ENCODE assay signal across 8 mouse cellular contexts in genomic region chr10:13429240-13429639, GRCm38 (mm10). TPM values are rescaled to one million over a fixed set of nuclear protein-coding genes. Genes with fewer than 3 reads are reported as not detected.
DNase-seq lines count a peak whose midpoint lies in the region; ATAC-seq and TF ChIP-seq lines count a peak whose summit lies in the region.

No protein-coding gene starts in this region.

- H3K36me3 ChIP-seq in embryonic facial prominence, embryonic 13.5 days, result no peaks in the 10 kb centered on the region
- H3K36me3 ChIP-seq in hindbrain, postnatal 0 days (ENCODE audit: insufficient read depth, low read length), result no peaks in the 10 kb centered on the region
- H3K36me3 ChIP-seq in neural tube, embryonic 13.5 days, result no peaks in the 10 kb centered on the region

- no peaks in the 10 kb centered on the region for H3K27me3 ChIP-seq in embryonic facial prominence, embryonic 13.5 days
- H3K27me3 ChIP-seq in hindbrain, postnatal 0 days (ENCODE audit: insufficient read depth, low read length), result no peaks in the 10 kb centered on the region
- H3K27me3 ChIP-seq in neural tube, embryonic 13.5 days, result no peaks in the 10 kb centered on the region

- peak overlapping the region; percentile 52; the same call in 1 of the 2 replicates for H3K9ac ChIP-seq in embryonic facial prominence, embryonic 13.5 days
- no peak overlapping the region for H3K9ac ChIP-seq in hindbrain, postnatal 0 days (replicated peaks; ENCODE audit: low read length)
- peak overlapping the region; percentile 50; the same call in 1 of the 2 replicates for H3K9ac ChIP-seq in neural tube, embryonic 13.5 days

- no peak for TF ChIP-seq CTCF in hindbrain, postnatal 0 days (IDR thresholded peaks at IDR 0.05; ENCODE audit: low read depth)

- 18% methylated on average over 13 of the region's 13 CpGs for WGBS in embryonic facial prominence, embryonic 13.5 days
- WGBS in hindbrain, postnatal 0 days, result 20% methylated on average over 13 of the region's 13 CpGs
- 6% methylated on average over 13 of the region's 13 CpGs for WGBS in neural tube, embryonic 13.5 days

- H3K4me1 ChIP-seq in embryonic facial prominence, embryonic 13.5 days, result peaks cover 19% of the 10 kb centered on the region
- no peaks in the 10 kb centered on the region for H3K4me1 ChIP-seq in hindbrain, postnatal 0 days (ENCODE audit: insufficient read depth, low read length)
- H3K4me1 ChIP-seq in neural tube, embryonic 13.5 days (replicated peaks), result peaks cover 18% of the 10 kb centered on the region

- no peaks in the 10 kb centered on the region for H3K9me3 ChIP-seq in embryonic facial prominence, embryonic 13.5 days
- H3K9me3 ChIP-seq in hindbrain, postnatal 0 days (ENCODE audit: low read length), result no peaks in the 10 kb centered on the region
- no peaks in the 10 kb centered on the region for H3K9me3 ChIP-seq in neural tube, embryonic 13.5 days

- peak overlapping the region; percentile 74 for H3K27ac ChIP-seq in embryonic facial prominence, embryonic 13.5 days
- no peak overlapping the region for H3K27ac ChIP-seq in hindbrain, postnatal 0 days
- no peak overlapping the region for H3K27ac ChIP-seq in neural tube, embryonic 13.5 days (replicated peaks)

- no peak for ATAC-seq in embryonic facial prominence, embryonic 13.5 days (ENCODE audit: insufficient number of reproducible peaks, insufficient read depth, low FRiP score, low TSS enrichment, low read depth)
- ATAC-seq in hindbrain, postnatal 0 days, result peak; percentile 59
- ATAC-seq in neural tube, embryonic 13.5 days (ENCODE audit: low read depth), result peak; percentile 71
- no peak for ATAC-seq in erythroblast, adult 5-6 weeks (replicated peaks; ENCODE audit: low FRiP score, poor library complexity, severe bottlenecking)

- peak overlapping the region; percentile 10; the same call in 1 of the 2 replicates for H3K4me3 ChIP-seq in embryonic facial prominence, embryonic 13.5 days
- H3K4me3 ChIP-seq in hindbrain, postnatal 0 days (ENCODE audit: low read length), result no peak overlapping the region
- H3K4me3 ChIP-seq in neural tube, embryonic 13.5 days, result no peak overlapping the region

- peak overlapping the region; percentile 55 for H3K4me2 ChIP-seq in embryonic facial prominence, embryonic 13.5 days
- peak overlapping the region; percentile 39 for H3K4me2 ChIP-seq in hindbrain, postnatal 0 days (ENCODE audit: low read depth, low read length)
- peak overlapping the region; percentile 37 for H3K4me2 ChIP-seq in neural tube, embryonic 13.5 days

- DNase-seq in kidney, adult 11 months, result peak; percentile 27
- DNase-seq in kidney, adult 18-20 months, result no peak
- peak; percentile 65 for DNase-seq in hindbrain, postnatal 0 days (ENCODE audit: low spot score)
- DNase-seq in right cerebral cortex, postnatal 36 days (ENCODE audit: low spot score in 2 of 2), result no peak
- no peak for DNase-seq in ovary, postnatal 10 days (ENCODE audit: low spot score)

RNA-seq across cellular contexts. Expression of gene Phactr2, which starts 45.0 kb away (rescaled TPM):
- polyA plus RNA-seq in embryonic facial prominence, embryonic 13.5 days (2015; fragmentation: Nextera tagmentation; extraction: Ambion mirVana), result 22.9 and 24.9 TPM in 2 replicates
- total RNA-seq in hindbrain, postnatal 0 days (2014; rRNA removed), result 6.4 and 11.8 TPM in 2 replicates
- polyA plus RNA-seq in hindbrain, postnatal 0 days (2015; fragmentation: Nextera tagmentation; extraction: Ambion mirVana), result 8.8 and 10.2 TPM in 2 replicates
- 11.3 and 11.4 TPM in 2 replicates for polyA plus RNA-seq in neural tube, embryonic 13.5 days (2015; fragmentation: Nextera tagmentation; extraction: Ambion mirVana)
- 8.3 and 9.6 TPM in 2 replicates for total RNA-seq in erythroblast, adult 5-6 weeks (2015; ENCODE audit: low replicate concordance)
- 5.2 and 9.3 TPM in 2 replicates for total RNA-seq in erythroblast, adult 5-6 weeks (2017; ENCODE audit: low replicate concordance)

Comparison
In these comparisons a context has a peak if more than half of its experiments do, and no peak if none do; other contexts are left out.
1. DNase-seq: peak in kidney, adult 11 months (single experiment) and hindbrain, postnatal 0 days (single experiment); none in kidney, adult 18-20 months (single experiment), right cerebral cortex, postnatal 36 days (0 of 2) and ovary, postnatal 10 days (single experiment).
2. ATAC-seq: peak in hindbrain, postnatal 0 days (single experiment) and neural tube, embryonic 13.5 days (single experiment); none in embryonic facial prominence, embryonic 13.5 days (single experiment) and erythroblast, adult 5-6 weeks (single experiment).
3. Peak in every context shown above with its lines, with median percentiles within 50 percentile points of each other: H3K4me2 ChIP-seq.